Mouse (Mus musculus) heart, embryonic 14.5 days (tissue): ENCODE results near the gene Eps15l1. TPM values are rescaled to one million over a fixed set of nuclear protein-coding genes. Genes with fewer than 3 reads are reported as not detected.

Source experiments
- ATAC-seq: fragments of 200-750 bp; cut with Nextera tagmentation; 2 replicates; pipeline ENCODE4 v1.8.0; 2017; ENCODE audit warnings: low read depth, moderate TSS enrichment; ENCODE audit not compliant: insufficient number of reproducible peaks, insufficient read depth, low FRiP score
- H3K27ac ChIP-seq, 2 experiments: fragments of 200-500 bp in 1 of 2; fragments of 300-500 bp in 1 of 2; sonication (generic) in 1 of 2; replicated peaks in 1 of 2; 2 replicates each; pipeline ENCODE4 v1.5.1; 2012 to 2014; ENCODE audit warnings: low read depth in 2 of 2, low read length in 2 of 2, control low read depth in 1 of 2, mild to moderate bottlenecking in 1 of 2, mixed read lengths in 1 of 2; ENCODE audit not compliant: control insufficient read depth in 1 of 2, insufficient read depth in 1 of 2
- H3K27me3 ChIP-seq: fragments of 300-500 bp; sonication (generic); 2 replicates; pipeline ENCODE4 v1.6.1; 2014; ENCODE audit warnings: mild to moderate bottlenecking, low read length, control low read depth; ENCODE audit not compliant: control insufficient read depth, insufficient read depth
- H3K36me3 ChIP-seq: fragments of 300-500 bp; sonication (generic); 2 replicates; pipeline ENCODE4 v1.6.1; 2014; ENCODE audit warnings: mild to moderate bottlenecking, control low read depth, low read length, mixed read lengths; ENCODE audit not compliant: control insufficient read depth, insufficient read depth
- H3K4me1 ChIP-seq, 2 experiments: fragments of 200-500 bp in 1 of 2; fragments of 300-500 bp in 1 of 2; sonication (generic) in 1 of 2; 2 replicates each; pipeline ENCODE4 v1.6.1; 2012 to 2014; ENCODE audit warnings: low read length in 2 of 2, control low read depth in 1 of 2, mixed read lengths in 1 of 2; ENCODE audit not compliant: control insufficient read depth in 2 of 2, insufficient read depth in 2 of 2
- H3K4me2 ChIP-seq: fragments of 300-500 bp; sonication (generic); 2 replicates; pipeline ENCODE4 v1.6.1; 2014; ENCODE audit warnings: mild to moderate bottlenecking, low read length
- H3K4me3 ChIP-seq, 2 experiments: fragments of 200-500 bp in 1 of 2; fragments of 300-500 bp in 1 of 2; sonication (generic) in 1 of 2; 2 replicates each; pipeline ENCODE4 v1.5.1; 2012 to 2014; ENCODE audit warnings: low read length in 2 of 2, mild to moderate bottlenecking in 2 of 2, control low read depth in 1 of 2, low read depth in 1 of 2, moderate library complexity in 1 of 2; ENCODE audit not compliant: control insufficient read depth in 1 of 2, insufficient read depth in 1 of 2
- H3K9ac ChIP-seq: fragments of 300-500 bp; sonication (generic); 2 replicates; pipeline ENCODE4 v1.6.1; 2014; ENCODE audit warnings: mild to moderate bottlenecking, low read length
- H3K9me3 ChIP-seq: fragments of 300-500 bp; sonication (generic); 2 replicates; pipeline ENCODE4 v1.6.1; 2016; ENCODE audit warnings: low read length, control low read depth; ENCODE audit not compliant: control insufficient read depth
- WGBS: fragments of 180-500 bp; shearing (Covaris S2); extraction: QIAGEN DNeasy Blood & Tissue Kit; methylation state at CpG from one replicate; pipeline ENCODE4 v1.1.7; 2014; 5-methylcytosine and 5-hydroxymethylcytosine counted together
- polyA plus RNA-seq: library from polyadenylated mRNA; unstranded; fragments of >200 nt; fragmentation: Nextera tagmentation; extraction: Ambion mirVana; gene quantifications from 2 replicates; pipeline ENCODE4 v1.2.1, GENCODE M21; 2014

Eps15l1 gene
- polyA plus RNA-seq, 1 experiment from 2014 or later: 39.4 TPM

- H3K36me3 ChIP-seq: peaks cover 98% of the 10 kb centered on the region
- no peak overlapping the region for H3K4me3 ChIP-seq
- no peak overlapping the region for H3K27ac ChIP-seq
- H3K9me3 ChIP-seq: no peaks in the 10 kb centered on the region
- H3K9ac ChIP-seq: no peak overlapping the region
- H3K27me3 ChIP-seq: no peaks in the 10 kb centered on the region
- 60% methylated on average over 2 of the region's 2 CpGs for WGBS
- ATAC-seq: no peak
- H3K4me2 ChIP-seq: no peak overlapping the region
- no peaks in the 10 kb centered on the region for H3K4me1 ChIP-seq
Measured at GRCm38 (mm10) chr8:72376900-72377299, 44.4 kb downstream of the Eps15l1 start.

- WGBS: 93% methylated on average over 5 of the region's 5 CpGs
- ATAC-seq: no peak
- no peaks in the 10 kb centered on the region for H3K9me3 ChIP-seq
Measured at GRCm38 (mm10) chr8:72376309-72376708, 45.0 kb downstream of the Eps15l1 start.

GRCm38 (mm10) chr8:72375161-72375560, 46.1 kb downstream of the Eps15l1 start:
- Histone ChIP-seq H3K4me1 (no peaks in the 10 kb centered on the region), H3K4me3 (no peak overlapping the region), H3K27me3 (no peaks in the 10 kb centered on the region), H3K4me2 (no peak overlapping the region), H3K36me3 (peaks cover 97% of the 10 kb centered on the region), H3K9me3 (no peaks in the 10 kb centered on the region), H3K9ac (no peak overlapping the region), H3K27ac (no peak overlapping the region)
- ATAC-seq: no peak
- WGBS: 70% methylated on average over 5 of the region's 5 CpGs

More at GRCm38 (mm10) chr8:72376309-72376708, 45.0 kb downstream of the Eps15l1 start:
- Histone ChIP-seq H3K4me2 (no peak overlapping the region), H3K9ac (no peak overlapping the region), H3K36me3 (peaks cover 98% of the 10 kb centered on the region), H3K4me1 (no peaks in the 10 kb centered on the region), H3K4me3 (no peak overlapping the region), H3K27me3 (no peaks in the 10 kb centered on the region), H3K27ac (no peak overlapping the region)

- no peak overlapping the region for H3K4me3 ChIP-seq
- H3K4me1 ChIP-seq: no peaks in the 10 kb centered on the region
- ATAC-seq: no peak
- whole genome bisulfite sequencing: 97% methylated on average over 4 of the region's 4 CpGs
- no peak overlapping the region for H3K27ac ChIP-seq
- no peak overlapping the region for H3K4me2 ChIP-seq
- peaks cover 97% of the 10 kb centered on the region for H3K36me3 ChIP-seq
- H3K27me3 ChIP-seq: no peaks in the 10 kb centered on the region
- H3K9ac ChIP-seq: no peak overlapping the region
- no peaks in the 10 kb centered on the region for H3K9me3 ChIP-seq
Measured at GRCm38 (mm10) chr8:72372311-72372710, 48.9 kb downstream of the Eps15l1 start.

GRCm38 (mm10) chr8:72371356-72371755, 49.9 kb downstream of the Eps15l1 start:
- Histone ChIP-seq H3K4me3 (no peak overlapping the region), H3K9ac (no peak overlapping the region), H3K36me3 (peaks cover 97% of the 10 kb centered on the region), H3K27ac (no peak overlapping the region), H3K4me1 (no peaks in the 10 kb centered on the region), H3K4me2 (no peak overlapping the region), H3K27me3 (no peaks in the 10 kb centered on the region), H3K9me3 (no peaks in the 10 kb centered on the region)
- no peak for ATAC-seq
- WGBS: 90% methylated on average over 3 of the region's 3 CpGs

GRCm38 (mm10) chr8:72366435-72366834, 54.8 kb downstream of the Eps15l1 start:
- Histone ChIP-seq H3K4me3 (no peak overlapping the region), H3K9ac (no peak overlapping the region), H3K9me3 (no peaks in the 10 kb centered on the region), H3K36me3 (peaks cover 98% of the 10 kb centered on the region), H3K27ac (no peak overlapping the region), H3K27me3 (no peaks in the 10 kb centered on the region), H3K4me1 (peaks cover 0 to 7% of the 10 kb centered on the region in 2 experiments; a peak in 1 of 4 replicates), H3K4me2 (no peak overlapping the region)
- 85% methylated on average over 2 of the region's 2 CpGs for WGBS
- ATAC-seq: no peak

- H3K9ac ChIP-seq: 0 out of 2 replicates have a peak overlapping the region, but pooled peaks have one; percentile 12
- no peak overlapping the region for H3K27ac ChIP-seq
- peak; percentile 64 for ATAC-seq
Measured at GRCm38 (mm10) chr8:72365826-72366225, 55.4 kb downstream of the Eps15l1 start.

GRCm38 (mm10) chr8:72365016-72365415, 56.2 kb downstream of the Eps15l1 start:
- peaks cover 93% of the 10 kb centered on the region for H3K36me3 ChIP-seq

More at GRCm38 (mm10) chr8:72365826-72366225, 55.4 kb downstream of the Eps15l1 start:
- no peaks in the 10 kb centered on the region for H3K27me3 ChIP-seq
- H3K4me1 ChIP-seq: peaks cover 0 to 7% of the 10 kb centered on the region in 2 experiments; a peak in 1 of 4 replicates
- WGBS: 20% methylated on average over 3 of the region's 3 CpGs
- peaks cover 93% of the 10 kb centered on the region for H3K36me3 ChIP-seq
- H3K4me2 ChIP-seq: no peak overlapping the region
- no peaks in the 10 kb centered on the region for H3K9me3 ChIP-seq
- H3K4me3 ChIP-seq: no peak overlapping the region

More at GRCm38 (mm10) chr8:72365016-72365415, 56.2 kb downstream of the Eps15l1 start:
- no peak overlapping the region for H3K4me3 ChIP-seq
- WGBS: 92% methylated on average over 2 of the region's 2 CpGs
- H3K9me3 ChIP-seq: no peaks in the 10 kb centered on the region
- no peak for ATAC-seq
- H3K27me3 ChIP-seq: no peaks in the 10 kb centered on the region
- H3K9ac ChIP-seq: no peak overlapping the region
- H3K27ac ChIP-seq: no peak overlapping the region
- H3K4me2 ChIP-seq: no peak overlapping the region
- H3K4me1 ChIP-seq: peaks cover 0 to 7% of the 10 kb centered on the region in 2 experiments; a peak in 1 of 4 replicates
